Mouse (Mus musculus): Measurements from ENCODE around the gene Lcmt1. TPM values are rescaled to one million over a fixed set of nuclear protein-coding genes. Genes with fewer than 3 reads are reported as not detected.

The Lcmt1 gene
- polyA plus RNA-seq, 1 experiment from 2014 or later: 33.4 TPM

DNA sequence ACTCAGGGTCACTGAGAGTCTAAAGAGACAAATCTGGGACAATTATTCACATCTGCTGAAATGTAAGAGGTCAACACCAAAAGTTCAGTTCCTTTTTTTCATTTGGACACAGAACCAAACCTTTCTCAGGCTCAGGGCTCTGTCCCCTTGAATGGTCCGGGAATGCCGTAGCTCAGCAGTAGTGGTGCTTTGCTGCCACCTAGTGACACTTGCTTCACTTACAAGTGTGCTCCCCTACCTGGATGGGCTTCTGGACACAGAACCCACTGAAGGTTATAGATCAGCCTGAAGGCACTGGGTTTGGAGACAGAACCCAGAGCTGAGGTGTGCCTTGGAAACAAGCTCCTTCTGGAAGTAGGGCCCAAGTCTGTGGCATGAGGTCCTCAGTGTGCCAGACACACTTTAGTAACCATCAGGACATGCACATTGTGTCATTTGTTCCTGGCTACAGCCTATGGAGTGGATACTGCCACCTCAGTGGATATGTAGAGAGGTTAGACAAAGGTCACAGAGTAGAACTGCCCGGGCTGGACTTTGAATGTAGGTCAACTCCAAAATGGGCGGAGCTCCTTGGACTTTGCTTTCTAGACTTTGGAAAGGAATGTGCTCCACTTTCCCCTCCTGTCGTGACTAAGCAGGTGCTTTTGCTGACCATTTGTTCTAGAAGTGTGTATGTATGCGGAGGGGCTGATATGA lies 96.3 kb downstream of the Lcmt1 start:
- Histone ChIP-seq H3K27ac (no peak overlapping the region), H3K36me3 (no peaks in the 10 kb centered on the region), H3K4me2 (no peak overlapping the region), H3K9me3 (replicated peaks) (no peaks in the 10 kb centered on the region), H3K9ac (no peak overlapping the region), H3K27me3 (replicated peaks) (0 out of 2 replicates have a peak, but pooled peaks cover 9% of the 10 kb centered on the region), H3K4me1 (peaks cover 34% of the 10 kb centered on the region), H3K4me3 (no peak overlapping the region)
- ATAC-seq: no peak
- 29% methylated on average over 6 of the region's 6 CpGs for WGBS (ENCODE audit: insufficient replicate concordance)

DNA sequence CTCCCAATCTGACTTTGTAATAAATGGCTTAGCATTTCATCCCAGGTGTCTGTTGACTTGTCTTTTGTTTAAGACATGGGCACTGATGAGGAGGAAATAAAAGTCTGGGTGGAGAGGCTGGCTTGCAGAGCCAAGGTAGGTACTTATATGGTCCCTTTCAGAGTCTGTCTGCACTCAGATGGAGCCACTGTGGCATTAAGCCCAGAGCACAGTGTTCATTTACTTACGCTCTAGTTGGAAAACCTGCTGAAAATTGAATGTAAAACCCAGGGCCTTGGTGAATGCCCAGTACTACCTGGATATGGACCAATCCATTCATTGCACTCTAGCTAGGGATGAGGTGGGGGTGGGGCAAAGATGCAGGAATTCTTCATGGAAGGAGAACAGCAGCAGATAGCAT lies 98.4 kb downstream of the Lcmt1 start:
- ATAC-seq: no peak
- no peak overlapping the region for H3K4me3 ChIP-seq

More for the DNA sequence above, 98.4 kb downstream of the Lcmt1 start:
- WGBS (ENCODE audit: insufficient replicate concordance): 88% methylated on average over 1 of the region's 1 CpGs
- Histone ChIP-seq H3K27ac (no peak overlapping the region), H3K4me1 (peaks cover 13% of the 10 kb centered on the region), H3K27me3 (replicated peaks) (0 out of 2 replicates have a peak, but pooled peaks cover 9% of the 10 kb centered on the region), H3K9me3 (replicated peaks) (no peaks in the 10 kb centered on the region), H3K4me2 (no peak overlapping the region), H3K36me3 (no peaks in the 10 kb centered on the region), H3K9ac (no peak overlapping the region)

Other genes starting within 250 kb of the Lcmt1 start
- gene Tnrc6a, start 245.9 kb upstream of the Lcmt1 start, polyA plus RNA-seq (2016; fragmentation: Nextera tagmentation; extraction: Ambion mirVana): 24.7 and 29.8 TPM in 2 replicates
- 0.24 and 0.30 TPM in 2 replicates for gene Slc5a11, start 155.0 kb upstream of the Lcmt1 start, polyA plus RNA-seq (2016; fragmentation: Nextera tagmentation; extraction: Ambion mirVana)
- 16.7 TPM in 2 replicates for gene Arhgap17, start 131 bp downstream of the Lcmt1 start, polyA plus RNA-seq (2016; fragmentation: Nextera tagmentation; extraction: Ambion mirVana)
- 2.4 and 2.6 TPM in 2 replicates for gene Aqp8, start 92.5 kb downstream of the Lcmt1 start, polyA plus RNA-seq (2016; fragmentation: Nextera tagmentation; extraction: Ambion mirVana)
- gene Zkscan2, start 130.7 kb downstream of the Lcmt1 start, polyA plus RNA-seq (2016; fragmentation: Nextera tagmentation; extraction: Ambion mirVana): 0.48 and 0.59 TPM in 2 replicates